Mouse (Mus musculus) embryonic facial prominence, embryonic 14.5 days (tissue): Measurements from ENCODE around the gene Stkld1. TPM values are rescaled to one million over a fixed set of nuclear protein-coding genes. Genes with fewer than 3 reads are reported as not detected.

Source experiments
- ATAC-seq: fragments of 200-750 bp; cut with Nextera tagmentation; 2 replicates; pipeline ENCODE4 v1.8.0; 2017; ENCODE audit warnings: low read depth, moderate number of reproducible peaks, moderate TSS enrichment
- DNase-seq: peaks from one replicate; pipeline ENCODE4 v3.0.0-alpha.2; 2015; ENCODE audit warnings: low spot score
- H3K27ac ChIP-seq: fragments of 300-500 bp; sonication (generic); replicated peaks from 2 replicates; pipeline ENCODE4 v1.5.1; 2014; ENCODE audit warnings: low read depth, mild to moderate bottlenecking, low read length, moderate library complexity
- H3K27me3 ChIP-seq: fragments of 300-500 bp; sonication (generic); replicated peaks from 2 replicates; pipeline ENCODE4 v1.6.1; 2014; ENCODE audit warnings: low read length; ENCODE audit not compliant: control insufficient read depth, insufficient read depth
- H3K36me3 ChIP-seq: fragments of 300-500 bp; sonication (generic); 2 replicates; pipeline ENCODE4 v1.6.1; 2014; ENCODE audit warnings: low read length, mixed read lengths; ENCODE audit not compliant: control insufficient read depth, insufficient read depth
- H3K4me1 ChIP-seq: fragments of 300-500 bp; sonication (generic); 2 replicates; pipeline ENCODE4 v1.6.1; 2014; ENCODE audit warnings: antibody characterized with exemption, low read length; ENCODE audit not compliant: control insufficient read depth, insufficient read depth
- H3K4me2 ChIP-seq: fragments of 300-500 bp; sonication (generic); 2 replicates; pipeline ENCODE4 v1.6.1; 2014; ENCODE audit warnings: low read depth, mild to moderate bottlenecking, low read length, moderate library complexity, mixed read lengths
- H3K4me3 ChIP-seq: fragments of 300-500 bp; sonication (generic); 2 replicates; pipeline ENCODE4 v1.5.1; 2014; ENCODE audit warnings: low read depth, mild to moderate bottlenecking, low read length
- H3K9ac ChIP-seq: fragments of 300-500 bp; sonication (generic); 2 replicates; pipeline ENCODE4 v1.6.1; 2014; ENCODE audit warnings: low read depth, mild to moderate bottlenecking, low read length, moderate library complexity, mixed read lengths
- H3K9me3 ChIP-seq: fragments of 300-500 bp; sonication (generic); 2 replicates; pipeline ENCODE4 v1.6.1; 2016; ENCODE audit warnings: low read length; ENCODE audit not compliant: control insufficient read depth
- WGBS: fragments of 180-500 bp; shearing (Covaris S2); extraction: QIAGEN DNeasy Blood & Tissue Kit; methylation state at CpG from one replicate; pipeline ENCODE4 v1.1.7; 2014; 5-methylcytosine and 5-hydroxymethylcytosine counted together
- polyA plus RNA-seq: library from polyadenylated mRNA; unstranded; fragments of >200 nt; fragmentation: Nextera tagmentation; extraction: Ambion mirVana; gene quantifications from 2 replicates; pipeline ENCODE4 v1.2.1, GENCODE M21; 2014

Stkld1 gene
- polyA plus RNA-seq, 1 experiment from 2014 or later: 0.07 TPM

GRCm38 (mm10) chr2:26964724-26965370, 31.0 kb downstream of the Stkld1 start:
- peak overlapping the region; percentile 63 for H3K4me2 ChIP-seq
- no peak; the same call in 1 of the 2 replicates for ATAC-seq
- peak overlapping the region; percentile 96 for H3K27ac ChIP-seq
- WGBS: 14% methylated on average over 14 of the region's 14 CpGs
- H3K9ac ChIP-seq: peak overlapping the region; percentile 74
- H3K4me1 ChIP-seq: peaks cover 13% of the 10 kb centered on the region
- no peaks in the 10 kb centered on the region for H3K27me3 ChIP-seq
- DNase-seq: no peak
- no peaks in the 10 kb centered on the region for H3K9me3 ChIP-seq
- peak overlapping the region; percentile 63 for H3K4me3 ChIP-seq
- H3K36me3 ChIP-seq: peaks cover 24% of the 10 kb centered on the region; the same call in 1 of the 2 replicates

GRCm38 (mm10) chr2:26967262-26967661, 33.4 kb downstream of the Stkld1 start:
- H3K4me3 ChIP-seq: no peak overlapping the region
- H3K9me3 ChIP-seq: no peaks in the 10 kb centered on the region
- peaks cover 13% of the 10 kb centered on the region for H3K4me1 ChIP-seq
- DNase-seq (no peak), ATAC-seq (no peak)
- no peak overlapping the region for H3K9ac ChIP-seq
- H3K27me3 ChIP-seq: no peaks in the 10 kb centered on the region
- 0 out of 2 replicates have a peak, but pooled peaks cover 1% of the 10 kb centered on the region for H3K36me3 ChIP-seq
- 76% methylated on average over 2 of the region's 2 CpGs for WGBS
- H3K4me2 ChIP-seq: no peak overlapping the region
- no peak overlapping the region for H3K27ac ChIP-seq

- DNase-seq (no peak), ATAC-seq (no peak)
- H3K4me1 ChIP-seq: no peaks in the 10 kb centered on the region
- 69% methylated on average over 3 of the region's 3 CpGs for WGBS
- no peaks in the 10 kb centered on the region for H3K36me3 ChIP-seq
- H3K4me2 ChIP-seq: no peak within 1 kb of the TSS
- H3K27ac ChIP-seq: no peak within 1 kb of the TSS
- H3K9me3 ChIP-seq: no peaks in the 10 kb centered on the region
- H3K9ac ChIP-seq: no peak within 1 kb of the TSS
- H3K27me3 ChIP-seq: no peaks in the 10 kb centered on the region
- H3K4me3 ChIP-seq: no peak within 1 kb of the TSS
Measured at GRCm38 (mm10) chr2:26973116-26973515, 39.3 kb downstream of the Stkld1 start, which contains the start of gene Adamts13. TSS of gene Adamts13 (plus strand) at chr2:26973416.

GRCm38 (mm10) chr2:26973960-26974359, 40.1 kb downstream of the Stkld1 start:
- Histone ChIP-seq H3K4me2 (no peak overlapping the region), H3K27ac (no peak overlapping the region), H3K4me3 (no peak overlapping the region), H3K36me3 (no peaks in the 10 kb centered on the region), H3K9ac (no peak overlapping the region), H3K9me3 (no peaks in the 10 kb centered on the region), H3K27me3 (no peaks in the 10 kb centered on the region), H3K4me1 (no peaks in the 10 kb centered on the region)
- no peak for DNase-seq
- no peak for ATAC-seq
- WGBS: 40% methylated on average over 4 of the region's 4 CpGs

GRCm38 (mm10) chr2:26980361-26980760, 46.5 kb downstream of the Stkld1 start:
- no peaks in the 10 kb centered on the region for H3K36me3 ChIP-seq
- DNase-seq (no peak), ATAC-seq (no peak)
- WGBS: 63% methylated on average over 1 of the region's 1 CpGs
- no peak overlapping the region for H3K9ac ChIP-seq
- no peak overlapping the region for H3K27ac ChIP-seq
- H3K4me1 ChIP-seq: no peaks in the 10 kb centered on the region
- H3K27me3 ChIP-seq: no peaks in the 10 kb centered on the region
- H3K9me3 ChIP-seq: no peaks in the 10 kb centered on the region
- no peak overlapping the region for H3K4me3 ChIP-seq
- H3K4me2 ChIP-seq: no peak overlapping the region

GRCm38 (mm10) chr2:26984179-26984578, 50.3 kb downstream of the Stkld1 start:
- no peaks in the 10 kb centered on the region for H3K36me3 ChIP-seq
- no peaks in the 10 kb centered on the region for H3K4me1 ChIP-seq
- ATAC-seq (no peak), DNase-seq (no peak)
- H3K4me2 ChIP-seq: no peak overlapping the region
- no peak overlapping the region for H3K4me3 ChIP-seq
- H3K9ac ChIP-seq: no peak overlapping the region
- 73% methylated on average over 2 of the region's 2 CpGs for WGBS
- H3K9me3 ChIP-seq: no peaks in the 10 kb centered on the region
- no peaks in the 10 kb centered on the region for H3K27me3 ChIP-seq
- H3K27ac ChIP-seq: no peak overlapping the region

GRCm38 (mm10) chr2:26984640-26985039, 50.8 kb downstream of the Stkld1 start:
- no peak overlapping the region for H3K27ac ChIP-seq
- H3K36me3 ChIP-seq: no peaks in the 10 kb centered on the region
- H3K4me2 ChIP-seq: no peak overlapping the region
- no peak overlapping the region for H3K9ac ChIP-seq
- DNase-seq (no peak), ATAC-seq (no peak)
- 80% methylated on average over 5 of the region's 5 CpGs for WGBS
- H3K9me3 ChIP-seq: no peaks in the 10 kb centered on the region
- H3K4me1 ChIP-seq: no peaks in the 10 kb centered on the region
- H3K4me3 ChIP-seq: no peak overlapping the region
- no peaks in the 10 kb centered on the region for H3K27me3 ChIP-seq

- ATAC-seq (no peak), DNase-seq (no peak)
- Histone ChIP-seq H3K9ac (no peak overlapping the region), H3K27me3 (no peaks in the 10 kb centered on the region), H3K9me3 (no peaks in the 10 kb centered on the region), H3K4me1 (no peaks in the 10 kb centered on the region), H3K36me3 (no peaks in the 10 kb centered on the region), H3K27ac (no peak overlapping the region), H3K4me2 (no peak overlapping the region), H3K4me3 (no peak overlapping the region)
- 81% methylated on average over 3 of the region's 3 CpGs for WGBS
Measured at GRCm38 (mm10) chr2:26993936-26994335, 60.1 kb downstream of the Stkld1 start.

- Histone ChIP-seq H3K9ac (no peak overlapping the region), H3K36me3 (no peaks in the 10 kb centered on the region), H3K9me3 (no peaks in the 10 kb centered on the region), H3K4me2 (no peak overlapping the region), H3K27me3 (no peaks in the 10 kb centered on the region), H3K4me3 (no peak overlapping the region), H3K4me1 (no peaks in the 10 kb centered on the region), H3K27ac (no peak overlapping the region)
- 56% methylated on average over 1 of the region's 1 CpGs for WGBS
- ATAC-seq (no peak), DNase-seq (no peak)
Measured at GRCm38 (mm10) chr2:26997498-26997897, 63.7 kb downstream of the Stkld1 start.
